Mouse (Mus musculus) left cerebral cortex, adult 8-10 months (tissue): Measurements from ENCODE around the gene Olfr172. TPM values are rescaled to one million over a fixed set of nuclear protein-coding genes. Genes with fewer than 3 reads are reported as not detected.

Source experiments
- DNase-seq, 2 experiments: peaks; one replicate each; pipeline ENCODE4 v3.0.0; 2022; ENCODE audit warnings: low spot score in 2 of 2
- microRNA-seq, 2 experiments: library from miRNA; unstranded; fragments of <30 nt; microRNA quantifications; one replicate each; pipeline ENCODE4 v1.2.0; 2022
- total RNA-seq, 4 experiments: library from RNA; stranded (reverse); gene quantifications; 2 replicates each; pipeline ENCODE4 v1.2.4; 2022

Gene Olfr172
- not detected for total RNA-seq

GRCm38 (mm10) chr16:58763076-58763475 is at the start of gene Olfr172:
TSS of gene Olfr172 (minus strand) at chr16:58763176.
- DNase-seq, result no peak

- DNase-seq, result no peak
Measured at GRCm38 (mm10) chr16:58800168-58800567, 37.2 kb upstream of the Olfr172 start, which contains the start of gene Olfr173. TSS of gene Olfr173 (minus strand) at chr16:58800268.

GRCm38 (mm10) chr16:58756191-58756590 is 6.8 kb downstream of the Olfr172 start:
- no peak for DNase-seq

- DNase-seq, result no peak
Measured at GRCm38 (mm10) chr16:58751314-58751713, 11.7 kb downstream of the Olfr172 start.

GRCm38 (mm10) chr16:58746715-58747114 is 16.3 kb downstream of the Olfr172 start:
- DNase-seq, result no peak

- DNase-seq, result no peak
Measured at GRCm38 (mm10) chr16:58740751-58741150, 22.2 kb downstream of the Olfr172 start.

GRCm38 (mm10) chr16:58738800-58739199 is 24.2 kb downstream of the Olfr172 start:
- no peak for DNase-seq

GRCm38 (mm10) chr16:58738205-58738604 is 24.8 kb downstream of the Olfr172 start:
- DNase-seq, result no peak

- DNase-seq, result peak in 1 of 2 experiments; percentile 29
Measured at GRCm38 (mm10) chr16:58728176-58728671, 34.8 kb downstream of the Olfr172 start.

GRCm38 (mm10) chr16:58727477-58728131 is 35.4 kb downstream of the Olfr172 start, which contains the start of gene Cldnd1:
TSS of gene Cldnd1 (plus strand) at chr16:58727910.
- DNase-seq, result peak; percentile 81 to 95

GRCm38 (mm10) chr16:58726680-58727476 is 36.1 kb downstream of the Olfr172 start:
- no peak for DNase-seq

- no peak for DNase-seq
Measured at GRCm38 (mm10) chr16:58722292-58722691, 40.7 kb downstream of the Olfr172 start.

- no peak for DNase-seq
Measured at GRCm38 (mm10) chr16:58718666-58719120, 44.3 kb downstream of the Olfr172 start, which contains the start of gene Gpr15. TSS of gene Gpr15 (minus strand) at chr16:58719070.

- no peak for DNase-seq
Measured at GRCm38 (mm10) chr16:58715018-58715417, 48.0 kb downstream of the Olfr172 start.

- no peak for DNase-seq
Measured at GRCm38 (mm10) chr16:58713128-58713527, 49.8 kb downstream of the Olfr172 start.

GRCm38 (mm10) chr16:58712221-58712620 is 50.8 kb downstream of the Olfr172 start:
- DNase-seq, result no peak

Small RNAs within 50 kb of the gene (microRNA-seq; reads per million reads assigned to microRNA genes)
- gene Gm27564, result 0 reads per million in 2 experiments

Other genes with a start within 250 kb of the Olfr172 start
- 10 to 100 TPM; 20.8 to 26.6 (median 23.1) TPM for gene St3gal6, start 238.9 kb downstream of the Olfr172 start, total RNA-seq
- gene Gm813, start 146.2 kb downstream of the Olfr172 start, total RNA-seq, result not detected
- not detected for gene E330017A01Rik, start 124.4 kb downstream of the Olfr172 start, total RNA-seq
- 10 to 100 TPM; 41.4 to 46.8 (median 43.7) TPM for gene Cpox, start 92.9 kb downstream of the Olfr172 start, total RNA-seq
- not detected for gene Gpr15, start 44.1 kb downstream of the Olfr172 start, total RNA-seq
- gene Cldnd1, start 35.3 kb downstream of the Olfr172 start, total RNA-seq, result 100 to 1,000 TPM in 3 of 4 experiments, 10 to 100 TPM in 1; 98.1 to 116 (median 114) TPM
- not detected for gene Olfr173, start 37.1 kb upstream of the Olfr172 start, total RNA-seq
- not detected for gene Olfr175-ps1, start 63.6 kb upstream of the Olfr172 start, total RNA-seq
- not detected for gene Olfr177, start 111.6 kb upstream of the Olfr172 start, total RNA-seq
- gene Olfr178, start 128.9 kb upstream of the Olfr172 start, total RNA-seq, result not detected
- not detected for gene Olfr181, start 165.6 kb upstream of the Olfr172 start, total RNA-seq
- gene Olfr180, start 166.2 kb upstream of the Olfr172 start, total RNA-seq, result not detected
- gene Olfr183, start 232.2 kb upstream of the Olfr172 start, total RNA-seq, result not detected